Mouse (Mus musculus) spleen, adult 2 months (tissue): ENCODE results near the gene Atp8a2.

ENCODE experiments used
- CTCF ChIP-seq: fragments of 200-500 bp; IDR thresholded peaks from 2 replicates; pipeline ENCODE4 v1.5.1; 2011; ENCODE audit warnings: mild to moderate bottlenecking, inconsistent platforms; ENCODE audit not compliant: insufficient read depth, insufficient read length, insufficient replicate concordance; ENCODE audit errors: extremely low read depth
- POLR2A ChIP-seq: fragments of 200-500 bp; IDR thresholded peaks from 2 replicates; pipeline ENCODE4 v1.6.1; 2011; ENCODE audit warnings: low read depth, low read length, inconsistent platforms

- TF ChIP-seq CTCF, result no peak
- TF ChIP-seq POLR2A, result no peak
These were observed 495.5 kb downstream of the Atp8a2 start for GRCm38 (mm10) chr14:59701492-59701891.
